Mouse (Mus musculus): ENCODE data around the gene Dnttip2. TPM values are rescaled to one million over a fixed set of nuclear protein-coding genes. Genes with fewer than 3 reads are reported as not detected.
"Not testable (repeated sequence)": the region's sequence is repeated elsewhere in the genome, so short reads cannot be mapped to it uniquely, and the experiment has no call there.

Dnttip2 gene
- polyA plus RNA-seq (2015; fragmentation: Nextera tagmentation; extraction: Ambion mirVana), result 57.6 and 61.7 TPM in 2 replicates

- H3K4me3 ChIP-seq (replicated peaks; ENCODE audit: low read length), result peak within 1 kb of the TSS; percentile 87
- peak within 1 kb of the TSS; percentile 34 for H3K27ac ChIP-seq (ENCODE audit: low read length)
- H3K27me3 ChIP-seq (ENCODE audit: control insufficient read depth, insufficient read depth, low read length), result no peaks in the 10 kb centered on the region
- peak within 1 kb of the TSS; percentile 59 for H3K4me2 ChIP-seq (ENCODE audit: low read depth, low read length)
- peak; percentile 96 for ATAC-seq (ENCODE audit: insufficient read depth, low FRiP score)
- H3K9me3 ChIP-seq (replicated peaks; ENCODE audit: control insufficient read depth, low read length), result no peaks in the 10 kb centered on the region
- H3K4me1 ChIP-seq (ENCODE audit: control insufficient read depth, insufficient read depth, low read length), result peaks cover 28% of the 10 kb centered on the region
- under 1% methylated on average over 57 of the region's 57 CpGs for WGBS
- H3K9ac ChIP-seq (ENCODE audit: low read length), result peak within 1 kb of the TSS; percentile 87
- H3K36me3 ChIP-seq (ENCODE audit: control insufficient read depth, insufficient read depth, low read length), result 0 out of 2 replicates have a peak, but pooled peaks cover 5% of the 10 kb centered on the region
Measured at GRCm38 (mm10) chr3:122274241-122275024, at the start of gene Dnttip2. Gene Dnttip2 (plus strand): TSS chr3:122274388.

- H3K9me3 ChIP-seq (replicated peaks; ENCODE audit: control insufficient read depth, low read length); H3K4me2 ChIP-seq (ENCODE audit: low read depth, low read length); H3K4me3 ChIP-seq (replicated peaks; ENCODE audit: low read length); H3K27me3 ChIP-seq (ENCODE audit: control insufficient read depth, insufficient read depth, low read length); ATAC-seq (ENCODE audit: insufficient read depth, low FRiP score); H3K4me1 ChIP-seq (ENCODE audit: control insufficient read depth, insufficient read depth, low read length); H3K27ac ChIP-seq (ENCODE audit: low read length); H3K9ac ChIP-seq (ENCODE audit: low read length); H3K36me3 ChIP-seq (ENCODE audit: control insufficient read depth, insufficient read depth, low read length): not testable (repeated sequence)
- WGBS, result 60% methylated on average over 6 of the region's 6 CpGs
Measured at GRCm38 (mm10) chr3:122226972-122227371, 47.2 kb upstream of the Dnttip2 start.

GRCm38 (mm10) chr3:122235772-122236171, 38.4 kb upstream of the Dnttip2 start:
- ATAC-seq (ENCODE audit: insufficient read depth, low FRiP score), result no peak
- Histone ChIP-seq H3K4me3 (replicated peaks; ENCODE audit: low read length) (no peak overlapping the region), H3K9me3 (replicated peaks; ENCODE audit: control insufficient read depth, low read length) (no peaks in the 10 kb centered on the region), H3K4me1 (ENCODE audit: control insufficient read depth, insufficient read depth, low read length) (no peaks in the 10 kb centered on the region), H3K27me3 (ENCODE audit: control insufficient read depth, insufficient read depth, low read length) (no peaks in the 10 kb centered on the region), H3K27ac (ENCODE audit: low read length) (no peak overlapping the region), H3K36me3 (ENCODE audit: control insufficient read depth, insufficient read depth, low read length) (no peaks in the 10 kb centered on the region), H3K4me2 (ENCODE audit: low read depth, low read length) (no peak overlapping the region), H3K9ac (ENCODE audit: low read length) (no peak overlapping the region)
- 42% methylated on average over 1 of the region's 1 CpGs for WGBS

- Histone ChIP-seq H3K4me1 (ENCODE audit: control insufficient read depth, insufficient read depth, low read length) (peaks cover 16% of the 10 kb centered on the region; the same call in 1 of the 2 replicates), H3K9ac (ENCODE audit: low read length) (no peak overlapping the region), H3K36me3 (ENCODE audit: control insufficient read depth, insufficient read depth, low read length) (no peaks in the 10 kb centered on the region), H3K9me3 (replicated peaks; ENCODE audit: control insufficient read depth, low read length) (no peaks in the 10 kb centered on the region), H3K27ac (ENCODE audit: low read length) (no peak overlapping the region), H3K4me3 (replicated peaks; ENCODE audit: low read length) (no peak overlapping the region), H3K4me2 (ENCODE audit: low read depth, low read length) (no peak overlapping the region), H3K27me3 (ENCODE audit: control insufficient read depth, insufficient read depth, low read length) (no peaks in the 10 kb centered on the region)
- 50% methylated on average over 6 of the region's 6 CpGs for WGBS
- no peak for ATAC-seq (ENCODE audit: insufficient read depth, low FRiP score)
Measured at GRCm38 (mm10) chr3:122242876-122243275, 31.3 kb upstream of the Dnttip2 start.

- H3K4me3 ChIP-seq (replicated peaks; ENCODE audit: low read length), result no peak overlapping the region
- no peaks in the 10 kb centered on the region for H3K27me3 ChIP-seq (ENCODE audit: control insufficient read depth, insufficient read depth, low read length)
- ATAC-seq (ENCODE audit: insufficient read depth, low FRiP score), result no peak
- 0 out of 2 replicates have a peak overlapping the region, but pooled peaks have one; percentile 5 for H3K4me2 ChIP-seq (ENCODE audit: low read depth, low read length)
- peak overlapping the region; percentile 54; the same call in 1 of the 2 replicates for H3K27ac ChIP-seq (ENCODE audit: low read length)
- no peak overlapping the region for H3K9ac ChIP-seq (ENCODE audit: low read length)
- H3K36me3 ChIP-seq (ENCODE audit: control insufficient read depth, insufficient read depth, low read length), result no peaks in the 10 kb centered on the region
- H3K9me3 ChIP-seq (replicated peaks; ENCODE audit: control insufficient read depth, low read length), result no peaks in the 10 kb centered on the region
- peaks cover 16% of the 10 kb centered on the region; the same call in 1 of the 2 replicates for H3K4me1 ChIP-seq (ENCODE audit: control insufficient read depth, insufficient read depth, low read length)
- 45% methylated on average over 14 of the region's 14 CpGs for WGBS
Measured at GRCm38 (mm10) chr3:122243416-122244167, 30.6 kb upstream of the Dnttip2 start.

GRCm38 (mm10) chr3:122244759-122245158, 29.4 kb upstream of the Dnttip2 start:
- Histone ChIP-seq H3K27me3 (ENCODE audit: control insufficient read depth, insufficient read depth, low read length) (no peaks in the 10 kb centered on the region), H3K27ac (ENCODE audit: low read length) (no peak overlapping the region), H3K4me2 (ENCODE audit: low read depth, low read length) (peak overlapping the region; percentile 58), H3K9ac (ENCODE audit: low read length) (peak overlapping the region; percentile 48), H3K4me3 (replicated peaks; ENCODE audit: low read length) (peak overlapping the region; percentile 88), H3K36me3 (ENCODE audit: control insufficient read depth, insufficient read depth, low read length) (no peaks in the 10 kb centered on the region), H3K4me1 (ENCODE audit: control insufficient read depth, insufficient read depth, low read length) (peaks cover 16% of the 10 kb centered on the region; the same call in 1 of the 2 replicates), H3K9me3 (replicated peaks; ENCODE audit: control insufficient read depth, low read length) (no peaks in the 10 kb centered on the region)
- no peak for ATAC-seq (ENCODE audit: insufficient read depth, low FRiP score)
- 47% methylated on average over 6 of the region's 6 CpGs for WGBS

GRCm38 (mm10) chr3:122245215-122245877, 28.8 kb upstream of the Dnttip2 start, which contains the start of gene Gclm:
Gene Gclm (plus strand): TSS chr3:122245557.
- WGBS, result under 1% methylated on average over 75 of the region's 90 CpGs
- Histone ChIP-seq H3K4me3 (replicated peaks; ENCODE audit: low read length) (peak within 1 kb of the TSS; percentile 88), H3K27ac (ENCODE audit: low read length) (peak within 1 kb of the TSS; percentile 87), H3K4me2 (ENCODE audit: low read depth, low read length) (peak within 1 kb of the TSS; percentile 81), H3K4me1 (ENCODE audit: control insufficient read depth, insufficient read depth, low read length) (peaks cover 16% of the 10 kb centered on the region; the same call in 1 of the 2 replicates), H3K36me3 (ENCODE audit: control insufficient read depth, insufficient read depth, low read length) (no peaks in the 10 kb centered on the region), H3K27me3 (ENCODE audit: control insufficient read depth, insufficient read depth, low read length) (no peaks in the 10 kb centered on the region), H3K9ac (ENCODE audit: low read length) (peak within 1 kb of the TSS; percentile 90), H3K9me3 (replicated peaks; ENCODE audit: control insufficient read depth, low read length) (no peaks in the 10 kb centered on the region)
- peak; percentile 97 for ATAC-seq (ENCODE audit: insufficient read depth, low FRiP score)

- peak; percentile 49; the same call in 1 of the 2 replicates for ATAC-seq (ENCODE audit: insufficient read depth, low FRiP score)
- WGBS, result under 1% methylated on average over 50 of the region's 50 CpGs
Measured at GRCm38 (mm10) chr3:122245878-122246332, 28.3 kb upstream of the Dnttip2 start.

More at GRCm38 (mm10) chr3:122245878-122246332, 28.3 kb upstream of the Dnttip2 start:
- Histone ChIP-seq H3K9me3 (replicated peaks; ENCODE audit: control insufficient read depth, low read length) (no peaks in the 10 kb centered on the region), H3K4me1 (ENCODE audit: control insufficient read depth, insufficient read depth, low read length) (peaks cover 16% of the 10 kb centered on the region; the same call in 1 of the 2 replicates), H3K4me3 (replicated peaks; ENCODE audit: low read length) (peak overlapping the region; percentile 88), H3K9ac (ENCODE audit: low read length) (peak overlapping the region; percentile 90), H3K36me3 (ENCODE audit: control insufficient read depth, insufficient read depth, low read length) (no peaks in the 10 kb centered on the region), H3K4me2 (ENCODE audit: low read depth, low read length) (peak overlapping the region; percentile 81), H3K27ac (ENCODE audit: low read length) (peak overlapping the region; percentile 87), H3K27me3 (ENCODE audit: control insufficient read depth, insufficient read depth, low read length) (no peaks in the 10 kb centered on the region)

Data from stomach, embryonic 16.5 days (tissue).